Mouse (Mus musculus) heart, adult 9 months (tissue): ENCODE results near the gene Wdr70.
A peak's percentile ranks its signal among the peaks of the same experiment; 100 is the strongest.
"Not testable (repeated sequence)": the region's sequence is repeated elsewhere in the genome, so short reads cannot be mapped to it uniquely, and the experiment has no call there.

ENCODE experiments used
- DNase-seq, 2 experiments: peaks; one replicate each; pipeline ENCODE4 v3.0.0; 2022; ENCODE audit warnings: low spot score in 2 of 2

Gene Wdr70

DNA sequence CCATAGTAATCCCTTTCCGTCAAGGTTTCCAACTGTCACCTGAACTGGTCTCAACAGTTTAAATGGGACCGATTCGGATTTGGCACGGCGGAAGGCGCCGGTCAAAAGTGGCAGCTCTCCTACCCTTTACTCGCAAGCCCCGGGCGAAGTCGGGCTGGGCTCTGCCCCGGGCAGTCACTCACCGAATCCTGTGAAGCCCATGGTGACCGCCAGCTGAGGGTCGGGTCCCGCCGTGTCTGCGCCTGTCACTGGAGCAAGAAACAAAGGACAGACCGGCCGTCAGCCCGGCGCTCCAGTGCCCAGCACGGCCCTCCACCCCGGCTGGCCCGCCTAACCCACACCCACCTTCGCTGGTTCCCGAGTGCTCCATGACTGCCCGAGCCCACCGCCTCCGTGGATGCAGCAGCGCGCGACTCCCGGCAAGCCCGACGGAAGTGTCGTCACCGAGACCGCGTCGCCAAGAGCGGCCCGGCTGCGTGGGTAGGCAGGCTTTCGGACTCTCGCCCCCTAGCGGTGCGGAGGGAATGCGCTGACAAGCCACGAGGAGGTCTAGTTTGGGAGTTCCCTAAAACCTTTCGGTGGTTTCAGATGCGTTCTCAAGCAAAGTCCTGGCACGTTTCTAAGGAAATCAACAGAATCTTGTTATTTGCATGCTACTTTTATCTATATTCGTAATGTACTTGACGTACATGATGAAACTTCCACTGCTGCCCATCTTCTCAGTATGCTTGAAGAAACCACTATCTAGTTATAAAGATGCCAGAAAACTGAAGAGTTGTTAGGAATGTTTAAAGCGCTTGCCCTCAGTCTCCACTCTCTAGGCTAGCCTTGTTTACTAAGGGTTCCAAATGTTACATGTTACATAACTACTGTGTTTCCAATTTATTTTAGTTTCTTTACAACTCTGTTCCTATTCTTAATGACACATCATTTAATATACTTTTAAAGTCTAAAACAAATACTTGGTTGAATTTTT lies at the start of gene Wdr70:
Gene Wdr70 (minus strand): TSS at position 436 of the 976 bp plus-strand sequence.
- peak; percentile 87 to 94 for DNase-seq

DNA sequence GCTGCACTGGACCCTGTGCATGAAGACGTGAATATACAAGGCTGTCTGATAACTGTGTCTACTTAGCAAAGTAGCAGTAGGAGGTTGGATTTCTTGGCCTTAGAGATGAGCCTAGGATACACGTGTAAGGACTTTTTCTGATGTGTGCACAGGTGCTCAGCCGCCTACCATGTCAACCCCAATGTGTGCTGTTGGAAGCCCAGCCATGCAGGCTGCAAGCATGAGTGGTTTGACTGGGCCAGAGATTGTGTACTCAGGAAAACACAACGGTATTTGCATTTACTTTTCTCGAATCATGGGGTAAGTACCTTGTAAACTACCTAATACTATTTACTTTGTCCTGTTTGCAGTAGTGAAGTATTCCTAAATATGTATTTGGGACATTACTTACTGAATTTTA lies 36.6 kb upstream of the Wdr70 start:
- no peak for DNase-seq

- no peak for DNase-seq
Measured at GRCm38 (mm10) chr15:8131761-8132160, 32.8 kb upstream of the Wdr70 start.

DNA sequence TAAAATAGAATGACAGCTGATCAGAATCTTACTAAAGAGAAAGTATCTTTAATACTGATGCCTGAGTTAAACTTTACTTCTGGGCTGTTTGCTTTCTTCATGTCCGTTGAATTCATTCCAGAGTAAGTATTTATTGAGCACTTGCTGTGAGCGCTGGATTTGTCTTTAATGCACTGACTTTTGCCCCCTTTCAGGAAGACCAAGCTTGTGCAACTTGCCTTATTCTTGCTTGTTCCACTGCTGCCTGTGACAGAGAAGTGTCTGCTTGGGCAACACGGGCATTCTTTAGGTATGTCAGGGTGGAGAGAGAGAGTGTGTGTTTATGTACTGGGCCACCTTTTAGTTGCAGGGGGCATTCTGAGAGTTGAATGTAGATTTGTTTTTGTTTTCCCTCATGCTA lies 32.3 kb upstream of the Wdr70 start:
- DNase-seq: no peak

DNA sequence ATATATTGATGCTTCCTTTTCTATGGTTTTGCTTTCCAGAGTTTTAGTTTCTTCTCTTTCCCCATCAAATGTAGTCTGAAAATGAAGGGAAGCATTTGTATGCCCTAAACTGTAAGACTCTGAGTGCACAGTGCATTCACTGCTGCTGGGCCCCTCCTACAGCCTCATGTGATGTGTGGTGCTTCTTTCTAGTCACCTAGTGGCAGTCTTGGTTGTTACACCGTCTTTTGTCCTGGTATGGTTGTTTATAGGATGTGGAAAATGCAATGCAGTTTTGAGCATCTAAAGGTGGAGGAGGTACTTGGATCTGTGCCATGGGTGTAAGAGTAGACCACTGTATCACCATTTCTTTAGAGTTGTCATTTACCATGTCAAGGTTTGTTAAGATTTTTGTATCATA lies 30.3 kb upstream of the Wdr70 start:
- DNase-seq: no peak

- no peak for DNase-seq
Measured at GRCm38 (mm10) chr15:8109782-8110181, 10.8 kb upstream of the Wdr70 start.

DNA sequence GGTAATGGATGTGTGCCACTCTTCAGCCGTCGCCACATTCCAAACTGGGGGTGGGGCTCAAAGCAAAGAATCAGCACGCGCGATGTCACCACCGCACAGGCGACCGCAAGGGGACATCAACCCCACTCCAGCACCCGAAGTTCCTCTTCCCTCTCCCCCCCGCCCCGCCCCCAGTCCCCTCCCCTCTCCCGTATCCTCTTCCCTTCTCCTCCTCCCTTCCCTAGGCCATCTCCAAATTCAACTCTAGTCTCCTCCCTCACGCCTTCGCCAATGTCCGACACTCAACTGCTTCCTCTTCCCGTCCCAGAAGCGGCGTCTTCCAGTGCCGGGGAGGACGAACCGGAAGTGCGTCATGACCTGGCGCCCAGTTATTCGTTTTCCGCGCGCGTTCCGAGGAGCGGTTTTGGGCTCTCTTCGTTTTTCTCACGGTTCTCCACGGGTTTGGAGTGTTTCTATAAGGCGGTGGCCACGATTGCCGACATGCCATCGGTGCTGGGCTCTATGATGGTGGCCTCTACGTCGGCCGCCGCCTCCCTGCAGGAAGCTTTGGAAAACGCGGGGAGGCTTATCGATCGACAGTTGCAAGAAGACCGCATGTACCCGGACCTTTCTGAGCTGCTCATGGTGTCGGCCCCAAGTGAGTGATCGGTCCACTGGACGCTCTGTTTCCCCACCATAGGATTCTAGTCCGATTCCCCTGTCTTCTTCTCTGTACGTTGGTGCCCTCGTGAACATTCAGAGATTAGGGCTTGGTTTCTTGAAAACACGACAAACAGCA lies 10.1 kb upstream of the Wdr70 start, which contains the start of gene Nup155:
Gene Nup155 (plus strand): TSS at position 308 of the 778 bp plus-strand sequence.
- peak; percentile 88 to 91 for DNase-seq

DNA sequence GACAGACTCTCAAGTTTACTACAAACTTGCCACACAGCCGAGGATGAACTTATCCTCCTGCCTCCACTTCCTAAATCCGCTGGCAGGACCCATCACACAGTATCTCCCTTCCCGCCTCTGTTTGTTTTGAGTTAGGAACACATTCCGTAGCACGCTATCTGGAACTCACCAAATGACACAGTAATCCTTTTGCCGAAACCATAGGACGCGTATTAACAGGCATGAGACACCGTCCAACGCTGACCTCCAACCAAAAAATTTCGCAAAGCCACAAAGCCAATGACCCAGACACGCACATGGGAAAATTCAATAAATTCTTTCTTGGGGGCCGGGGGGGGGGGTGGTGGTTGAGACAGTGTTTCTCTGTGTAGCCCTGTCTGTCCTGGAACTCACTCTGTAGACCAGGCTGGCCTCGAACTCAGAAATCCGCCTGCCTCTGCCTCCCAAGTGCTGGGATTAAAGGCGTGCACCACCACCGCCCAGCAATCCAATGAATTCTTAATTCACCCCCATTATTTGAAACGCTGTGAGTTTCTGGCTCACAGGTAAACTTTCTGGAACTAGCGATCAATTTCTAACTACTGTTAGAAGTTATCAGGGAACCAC lies 9.5 kb upstream of the Wdr70 start:
- no peak for DNase-seq

- not testable (repeated sequence) for DNase-seq
Measured at GRCm38 (mm10) chr15:8101975-8102542, 3.0 kb upstream of the Wdr70 start.

DNA sequence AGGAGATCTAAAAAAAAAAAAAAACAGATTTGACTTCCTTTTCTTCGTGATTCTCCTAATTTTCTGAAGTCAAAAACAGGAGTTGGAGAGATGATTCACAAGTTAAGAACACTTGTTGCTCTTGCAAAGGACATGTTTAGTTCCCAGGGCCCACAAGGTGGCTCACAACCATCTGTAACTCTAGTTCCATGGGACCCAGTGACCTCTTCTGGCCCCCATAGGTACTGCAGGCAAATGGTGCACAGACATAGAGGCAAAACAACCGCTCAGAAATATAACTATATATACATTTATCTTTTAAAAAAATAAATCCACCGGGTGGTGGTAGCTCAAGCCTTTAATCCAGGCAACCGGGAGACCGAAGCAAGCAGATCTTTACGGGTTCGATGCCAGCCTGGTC lies 1.2 kb downstream of the Wdr70 start:
- peak in 1 of 2 experiments; percentile 15 for DNase-seq

- not testable (repeated sequence) for DNase-seq
Measured at GRCm38 (mm10) chr15:8092668-8093067, 6.3 kb downstream of the Wdr70 start.

DNA sequence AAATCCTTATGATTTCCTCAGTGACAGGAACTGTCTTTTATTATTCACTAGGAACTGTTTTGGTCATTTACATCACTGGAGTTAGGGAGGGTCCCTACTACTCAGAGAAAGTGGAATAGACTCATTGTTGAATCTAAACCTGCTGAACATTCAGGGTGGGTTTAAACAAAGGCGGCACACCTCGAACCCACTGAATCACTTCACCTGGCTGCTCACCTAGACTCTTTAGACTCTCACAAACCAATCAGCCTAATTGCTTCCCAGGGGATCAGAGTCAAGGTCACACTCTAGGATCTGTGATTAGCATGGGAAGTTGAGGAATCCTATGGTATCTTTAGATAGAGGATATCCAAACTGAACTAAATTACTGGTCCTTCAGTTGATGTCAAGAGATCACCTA lies 8.3 kb downstream of the Wdr70 start:
- no peak for DNase-seq

DNA sequence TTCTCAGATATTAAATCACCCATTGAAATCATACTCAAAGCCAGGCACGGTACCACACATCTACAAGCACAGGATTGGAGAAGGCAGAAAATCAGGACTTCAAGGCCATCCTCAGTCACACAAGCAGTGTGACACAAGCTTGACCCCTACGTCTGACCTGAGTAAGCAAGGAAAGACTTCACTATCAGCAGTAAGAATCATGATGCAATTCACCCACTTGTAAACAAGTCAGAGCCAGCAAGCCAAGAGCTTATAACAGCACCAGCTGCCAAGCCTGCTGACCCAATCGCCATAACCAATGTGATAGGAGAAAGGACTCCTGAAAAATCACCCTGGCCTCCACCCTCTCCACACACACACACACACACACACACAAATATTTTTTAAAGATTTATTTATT lies 10.3 kb downstream of the Wdr70 start:
- DNase-seq: no peak

DNA sequence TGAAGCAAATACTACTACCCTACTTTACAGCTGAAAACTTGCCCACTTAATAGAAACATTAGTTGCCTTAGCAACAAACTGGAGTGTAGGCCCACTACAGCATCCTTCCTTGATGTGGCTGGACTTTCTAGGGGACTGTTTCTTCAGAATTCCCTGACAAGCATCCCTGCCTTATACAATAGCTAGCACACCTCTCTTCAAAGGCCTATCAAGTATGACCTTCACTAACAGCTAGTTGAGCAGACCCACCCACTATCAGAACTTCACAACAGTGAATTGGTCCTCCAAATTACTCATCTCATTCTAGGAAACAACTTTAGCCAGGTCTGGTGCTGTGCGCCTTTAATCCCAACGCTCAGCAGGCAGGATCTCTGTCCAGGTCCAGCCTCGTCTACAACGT lies 11.7 kb downstream of the Wdr70 start:
- no peak for DNase-seq

GRCm38 (mm10) chr15:8082139-8082538 lies 16.9 kb downstream of the Wdr70 start:
- DNase-seq: no peak

GRCm38 (mm10) chr15:8073159-8073558 lies 25.9 kb downstream of the Wdr70 start:
- DNase-seq: not testable (repeated sequence)

DNA sequence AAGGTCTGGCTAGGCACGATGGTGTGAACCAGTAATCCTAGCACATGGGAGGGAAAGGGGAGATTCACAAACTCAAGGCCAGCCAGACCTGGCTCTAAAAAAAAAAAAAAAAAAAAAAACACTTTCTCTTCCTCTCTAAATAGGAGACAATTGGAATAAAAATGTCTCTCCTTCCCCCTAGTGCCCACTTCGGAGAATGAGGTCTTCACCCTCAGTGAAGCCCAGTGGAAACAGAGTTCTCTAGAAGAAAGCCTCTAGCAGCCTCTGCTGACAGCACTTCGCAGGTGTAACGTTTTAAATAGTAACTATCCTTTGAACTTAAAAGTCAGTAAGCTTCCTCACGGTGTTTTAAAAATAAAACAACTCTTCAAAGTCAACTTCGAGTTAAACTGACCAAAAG lies 33.8 kb downstream of the Wdr70 start:
- no peak for DNase-seq

- no peak for DNase-seq
Measured at GRCm38 (mm10) chr15:8051177-8051576, 47.8 kb downstream of the Wdr70 start.

DNA sequence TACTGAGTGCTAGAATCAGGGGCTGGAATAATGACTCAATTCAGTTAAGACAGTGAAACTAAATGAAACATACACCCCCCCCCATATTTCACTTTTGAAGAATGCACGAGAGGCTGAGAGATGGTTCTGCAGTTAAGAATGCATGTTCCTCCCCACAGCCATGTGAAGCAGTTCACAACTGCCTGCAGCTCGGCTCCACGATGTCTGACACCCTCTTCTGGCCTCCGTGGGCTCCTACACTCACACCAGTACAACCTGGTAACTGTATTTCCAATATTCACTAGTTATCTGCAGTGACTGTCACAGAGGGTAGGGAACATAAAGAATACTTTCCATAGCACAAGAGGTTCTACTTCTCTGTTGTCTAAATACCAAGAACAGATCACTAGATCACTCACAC lies 59.2 kb downstream of the Wdr70 start:
- no peak for DNase-seq

- DNase-seq: no peak
Measured at GRCm38 (mm10) chr15:8038457-8038856, 60.6 kb downstream of the Wdr70 start.

- DNase-seq: peak in 1 of 2 experiments; percentile 1
Measured at GRCm38 (mm10) chr15:8037825-8038224, 61.2 kb downstream of the Wdr70 start.

GRCm38 (mm10) chr15:8031211-8031610 lies 67.8 kb downstream of the Wdr70 start:
- no peak for DNase-seq
